Mouse (Mus musculus) CD4-positive helper T cell, adult 2 months (primary cell): ENCODE data around the gene Fut8.
"Not testable (repeated sequence)": the region's sequence is repeated elsewhere in the genome, so short reads cannot be mapped to it uniquely, and the experiment has no call there.

Source experiments
- DNase-seq: peaks from one replicate; pipeline ENCODE4 v3.0.0-alpha.2; 2012; ENCODE audit warnings: low read depth, missing footprints, low spot score

Fut8 gene

DNA sequence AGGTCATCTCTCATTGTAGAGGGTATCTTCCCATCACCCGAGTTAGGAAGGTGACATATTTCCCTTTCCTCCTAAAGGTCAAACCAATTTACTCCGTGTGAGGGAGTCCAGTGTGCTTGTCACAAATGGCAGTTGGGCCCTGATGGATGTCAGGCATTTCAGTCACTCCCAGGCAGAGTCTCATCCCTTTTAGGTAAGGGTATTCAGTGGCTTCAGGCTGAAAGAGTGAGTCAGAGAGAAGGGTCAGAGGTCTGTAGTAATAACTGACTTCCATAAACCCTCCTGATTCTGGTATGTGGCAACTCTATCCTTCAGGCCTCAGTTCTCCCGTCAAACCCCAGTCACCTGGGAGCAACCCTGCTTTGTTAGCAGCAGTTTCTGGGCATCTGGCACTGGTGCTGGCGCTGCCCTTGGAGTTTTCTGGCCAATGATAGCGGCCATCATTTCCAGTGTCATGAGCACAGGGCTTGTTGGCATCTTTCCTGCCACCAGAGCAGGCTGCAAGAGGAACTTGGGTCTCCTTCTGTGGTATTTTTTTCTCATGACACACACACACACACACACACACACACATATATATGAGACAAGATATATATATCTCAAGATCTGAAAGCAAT, 262.6 kb downstream of the Fut8 start:
- no peak for DNase-seq

- no peak for DNase-seq
Observed at GRCm38 (mm10) chr12:77501466-77502240, 263.7 kb downstream of the Fut8 start.

- DNase-seq = no peak
Observed at GRCm38 (mm10) chr12:77502243-77502642, 264.3 kb downstream of the Fut8 start.

GRCm38 (mm10) chr12:77505431-77505830, 267.5 kb downstream of the Fut8 start:
- DNase-seq = no peak

DNA sequence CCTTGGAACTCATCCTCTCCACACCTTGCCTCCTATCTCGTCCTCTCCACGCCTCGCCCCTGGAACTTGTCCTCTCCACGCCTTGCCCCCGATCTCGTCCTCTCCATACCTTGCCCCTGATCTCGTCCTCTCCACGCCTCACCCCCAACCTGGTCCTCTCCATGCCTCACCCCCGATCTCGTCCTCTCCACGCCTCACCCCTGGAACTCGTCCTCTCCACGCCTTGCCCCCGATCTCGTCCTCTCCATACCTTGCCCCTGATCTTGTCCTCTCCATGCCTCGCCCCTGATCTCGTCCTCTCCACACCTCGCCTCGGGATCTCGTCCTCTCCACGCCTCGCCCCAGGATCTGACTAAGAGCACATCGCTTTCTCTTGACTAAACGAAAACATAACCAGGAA, 269.8 kb downstream of the Fut8 start:
- no peak for DNase-seq

GRCm38 (mm10) chr12:77510758-77511157, 272.8 kb downstream of the Fut8 start:
- DNase-seq = no peak

DNA sequence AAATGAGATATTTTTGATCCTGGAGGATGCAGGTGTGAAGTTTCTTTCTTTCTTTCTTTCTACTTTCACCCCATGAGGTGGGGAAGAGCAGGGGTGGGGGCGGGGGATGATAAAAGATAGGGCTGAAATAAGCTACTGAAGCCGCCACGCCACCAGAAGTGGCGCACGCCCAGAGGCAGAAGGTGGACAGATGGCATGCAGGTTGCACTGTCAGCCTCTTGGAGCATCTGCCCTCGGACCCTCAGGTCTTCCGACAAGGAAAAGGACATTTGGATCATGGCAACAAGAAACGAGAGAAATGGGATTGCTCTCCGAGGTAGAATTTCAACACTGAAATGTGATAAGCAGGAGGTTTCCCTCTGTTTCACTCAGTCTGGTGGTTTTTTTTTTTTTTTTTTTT, 273.3 kb downstream of the Fut8 start:
- no peak for DNase-seq

DNA sequence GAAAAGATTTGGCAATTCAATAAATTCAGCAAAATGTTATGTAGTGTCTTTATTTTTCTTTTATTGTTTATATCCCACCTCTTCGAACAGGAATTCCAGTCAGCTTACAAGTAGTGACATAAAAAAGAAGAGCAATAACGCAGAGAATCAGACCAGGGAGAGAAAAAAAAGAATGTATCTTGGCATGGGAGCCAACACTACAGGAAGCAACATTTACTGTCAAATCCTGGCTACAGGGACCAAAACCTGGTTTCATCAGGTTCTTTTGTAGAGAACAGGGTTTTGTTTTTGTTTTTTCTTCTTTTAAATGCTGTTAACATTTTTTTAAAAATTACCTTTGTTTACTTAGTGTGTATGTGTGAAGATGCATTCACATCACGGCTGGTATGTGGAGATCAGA, 273.7 kb downstream of the Fut8 start:
- DNase-seq = no peak

DNA sequence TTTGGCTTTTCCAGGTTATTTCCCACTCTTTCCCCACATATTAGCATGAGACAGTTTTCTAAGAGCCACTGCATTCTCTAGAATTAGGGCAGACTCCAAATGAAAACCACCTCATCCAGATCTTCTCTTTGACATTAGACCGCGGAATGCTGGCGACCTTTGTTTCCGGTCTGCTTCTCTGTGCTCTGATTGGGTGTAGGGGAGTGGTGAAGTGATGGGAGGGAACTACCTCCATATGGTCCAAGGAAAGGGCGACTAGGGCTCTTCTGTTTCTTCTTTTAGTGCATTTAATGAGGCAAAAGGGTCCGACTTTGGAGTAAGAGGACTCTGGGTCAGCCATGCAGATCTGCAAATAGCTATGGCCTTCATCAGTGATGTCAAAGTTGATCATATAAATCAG, 278.9 kb downstream of the Fut8 start:
- no peak for DNase-seq

DNA sequence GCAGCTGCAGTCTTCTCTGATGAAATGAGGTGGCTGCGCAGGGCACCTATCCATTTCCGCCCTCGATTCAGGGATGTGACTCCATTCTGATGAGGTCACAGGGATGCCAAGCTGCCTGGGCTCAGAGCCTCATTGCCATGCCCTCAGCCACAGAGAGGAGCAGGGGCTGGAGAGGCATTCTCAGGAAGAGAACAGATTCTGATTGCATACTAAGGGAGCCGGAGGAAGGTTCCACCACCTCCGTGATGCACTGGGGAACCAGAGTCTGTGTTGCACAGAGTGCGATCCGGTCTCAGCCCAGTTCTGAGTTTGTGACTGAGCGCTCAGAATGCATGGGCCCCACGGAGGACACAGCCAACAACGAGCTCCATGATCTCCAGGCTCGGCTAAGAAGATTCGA, 279.8 kb downstream of the Fut8 start:
- no peak for DNase-seq

- DNase-seq = no peak
Observed at GRCm38 (mm10) chr12:77519534-77520102, 281.7 kb downstream of the Fut8 start.

DNA sequence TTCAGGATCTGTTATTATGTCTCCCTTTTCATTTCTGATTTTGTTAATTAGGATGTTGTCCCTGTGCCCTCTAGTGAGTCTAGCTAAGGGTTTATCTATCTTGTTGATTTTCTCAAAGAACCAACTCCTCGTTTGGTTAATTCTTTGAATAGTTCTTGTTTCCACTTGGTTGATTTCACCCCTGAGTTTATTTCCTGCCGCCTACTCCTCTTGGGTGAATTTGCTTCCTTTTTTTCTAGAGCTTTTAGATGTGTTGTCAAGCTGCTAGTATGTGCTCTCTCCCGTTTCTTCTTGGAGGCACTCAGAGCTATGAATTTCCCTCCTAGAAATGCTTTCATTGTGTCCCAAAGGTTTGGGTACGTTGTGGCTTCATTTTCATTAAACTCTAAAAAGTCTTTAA, 286.1 kb downstream of the Fut8 start:
- not testable (repeated sequence) for DNase-seq
